Comparison of ENCODE assay signal across 14 mouse cellular contexts in the genomic region with DNA sequence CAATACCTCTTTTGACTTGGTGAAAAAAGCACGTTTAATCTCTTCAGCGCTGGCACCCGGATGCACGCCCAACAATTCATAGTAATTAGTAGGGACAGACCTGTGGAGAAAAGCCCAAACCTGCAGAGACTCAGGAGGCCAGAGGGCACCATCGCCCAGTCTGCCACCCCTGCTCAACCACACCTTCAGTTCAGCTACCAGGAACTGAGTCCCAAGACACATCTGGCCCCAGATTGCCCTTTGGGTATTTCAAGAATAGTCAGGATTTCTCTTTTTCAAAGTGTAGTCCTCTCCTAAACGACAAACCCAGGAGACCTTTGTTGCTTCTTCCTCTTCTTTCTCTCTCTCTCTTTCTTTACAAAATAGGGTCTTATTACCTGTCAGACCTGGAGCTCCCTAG.
"Had no signal": no experiment of that assay in that cellular context is flagged by ENCODE, and none has a peak within 500 bp of the region (broad histone marks: within the 10 kb centered on the region; RNA-seq: fewer than 3 reads in every experiment).

No protein-coding gene starts in this region.

- ATAC-seq: liver, embryonic 12.5 days; midbrain, embryonic 13.5 days; midbrain, embryonic 16.5 days had no signal

- DNase-seq: layer of hippocampus, adult 9-11 months; liver; lung, adult 18-20 months; lung, postnatal 10 days; lung, postnatal 36 days; retina, postnatal 1 day; right cerebral cortex, postnatal 25 days; spleen, adult 18-20 months; thymus, adult 2 months; thymus, postnatal 14 days; thymus, postnatal 4 days had no signal
